Mouse (Mus musculus): ENCODE data around the gene Sass6.
"Not testable (repeated sequence)": the region's sequence is repeated elsewhere in the genome, so short reads cannot be mapped to it uniquely, and the experiment has no call there.

Gene Sass6

DNA sequence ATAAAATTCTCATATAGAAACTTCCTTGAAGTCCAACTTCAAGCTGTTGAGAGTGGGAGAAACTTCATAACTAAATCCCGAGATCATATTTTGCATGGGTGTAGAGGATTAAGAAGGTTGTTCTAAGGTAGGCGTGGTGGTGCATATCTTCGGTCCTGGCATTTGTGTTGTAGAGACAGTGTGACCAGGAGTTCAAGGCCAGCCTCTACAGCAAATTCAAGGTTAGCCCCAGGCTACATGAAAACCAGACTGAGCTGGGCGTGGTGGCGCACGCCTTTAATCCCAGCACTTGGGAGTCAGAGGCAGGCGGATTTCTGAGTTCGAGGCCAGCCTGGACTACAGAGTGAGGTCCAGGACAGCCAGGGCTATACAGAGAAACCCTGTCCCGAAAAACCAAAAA is 69.5 kb downstream of the Sass6 start:
- not testable (repeated sequence) for DNase-seq (ENCODE audit: low read depth)
